Mouse (Mus musculus): Measurements from ENCODE around the gene Mrpl45.
"Not testable (repeated sequence)": the region's sequence is repeated elsewhere in the genome, so short reads cannot be mapped to it uniquely, and the experiment has no call there.

The Mrpl45 gene

DNA sequence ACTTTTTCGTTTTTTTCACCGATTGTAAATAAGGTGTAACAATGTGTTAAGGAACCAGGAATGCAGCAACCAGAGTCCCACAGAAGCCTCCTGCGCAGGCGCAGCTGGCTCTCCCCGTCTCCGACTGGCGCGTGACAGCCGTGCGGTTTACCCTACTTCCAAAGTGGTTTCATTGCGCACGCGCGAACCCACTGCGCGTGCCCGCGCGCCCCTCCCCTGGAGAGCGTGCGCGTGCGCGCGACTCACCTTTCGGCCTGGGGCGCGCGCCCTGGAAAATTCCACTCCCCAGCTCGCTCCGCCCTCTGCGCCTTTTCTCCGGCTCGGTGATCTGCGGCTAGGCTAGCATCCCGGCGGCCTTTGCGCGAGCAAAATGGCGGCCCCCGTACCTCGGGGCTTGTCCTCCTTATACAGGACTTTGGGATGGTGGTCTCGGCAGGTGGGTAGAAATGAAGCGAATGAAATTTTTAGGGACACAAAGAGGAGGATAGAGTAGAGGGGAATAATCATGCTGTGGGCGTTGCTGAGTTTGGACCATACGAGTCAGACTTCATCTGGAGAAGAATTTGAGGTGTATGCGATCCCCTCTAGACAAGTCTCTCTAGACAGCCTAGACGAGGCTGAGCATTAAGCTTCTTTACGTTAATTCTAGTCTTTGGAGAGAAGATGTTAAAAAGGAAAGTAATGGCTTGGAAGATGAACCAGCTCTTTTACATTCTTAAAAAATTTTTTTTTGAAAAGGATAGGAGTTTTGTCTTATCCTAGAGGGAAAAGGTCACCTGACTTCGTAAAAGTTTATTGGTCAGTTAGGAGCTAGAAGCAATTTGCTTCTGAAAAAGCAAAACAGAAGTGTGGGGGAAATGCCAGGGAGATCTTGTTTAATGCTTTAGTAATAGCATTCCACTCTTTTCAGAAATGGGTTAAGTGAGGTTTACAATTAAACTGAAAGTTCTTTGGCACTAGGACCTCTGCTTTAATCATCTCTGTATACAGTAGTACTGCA is at the start of gene Mrpl45:
TSS of gene Mrpl45 (plus strand) at position 213 of the 1,000 bp plus-strand sequence.
- DNase-seq (ENCODE audit: low read depth), result peak; percentile 100

GRCm38 (mm10) chr11:97266544-97266943 is 49.0 kb upstream of the Mrpl45 start:
- not testable (repeated sequence) for DNase-seq (ENCODE audit: low read depth)

DNA sequence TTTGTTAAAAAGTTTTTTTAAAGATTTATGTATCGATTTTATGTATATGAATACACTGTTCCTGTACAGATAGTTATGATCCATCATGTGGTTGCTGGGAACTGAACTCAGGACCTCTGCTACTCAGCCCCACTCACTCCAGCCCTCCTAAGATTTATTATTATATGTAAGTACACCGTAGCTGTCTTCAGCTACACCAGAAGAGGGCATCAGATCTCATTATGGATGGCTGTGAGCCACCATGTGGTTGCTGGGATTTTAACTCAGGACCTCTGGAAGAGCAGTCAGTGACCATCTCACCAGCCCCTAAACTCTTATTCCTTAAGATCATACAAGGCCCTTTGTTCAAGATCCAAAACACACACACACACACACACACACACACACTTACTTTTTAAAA is 45.5 kb upstream of the Mrpl45 start:
- not testable (repeated sequence) for DNase-seq (ENCODE audit: low read depth)

GRCm38 (mm10) chr11:97272835-97273234 is 42.7 kb upstream of the Mrpl45 start:
- DNase-seq (ENCODE audit: low read depth), result no peak

DNA sequence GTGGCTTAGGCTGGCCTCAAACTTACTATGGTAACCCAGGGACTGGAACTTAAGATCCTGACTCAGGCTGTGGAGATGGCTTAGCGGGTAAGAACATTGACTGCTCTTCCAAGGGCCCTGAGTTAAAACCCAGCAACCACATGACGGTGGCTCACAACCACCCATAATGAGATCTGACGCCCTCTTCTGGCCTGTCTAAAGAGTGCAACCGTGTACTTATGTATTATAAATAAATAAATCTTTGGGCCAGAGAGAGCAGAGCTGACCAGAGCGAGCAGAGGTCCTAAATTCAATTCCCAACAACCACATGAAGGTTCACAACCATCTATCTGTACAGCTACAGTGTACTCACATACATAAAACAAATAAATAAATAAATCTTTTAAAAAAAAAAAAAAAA is 41.9 kb upstream of the Mrpl45 start:
- peak; percentile 45 for DNase-seq (ENCODE audit: low read depth)

DNA sequence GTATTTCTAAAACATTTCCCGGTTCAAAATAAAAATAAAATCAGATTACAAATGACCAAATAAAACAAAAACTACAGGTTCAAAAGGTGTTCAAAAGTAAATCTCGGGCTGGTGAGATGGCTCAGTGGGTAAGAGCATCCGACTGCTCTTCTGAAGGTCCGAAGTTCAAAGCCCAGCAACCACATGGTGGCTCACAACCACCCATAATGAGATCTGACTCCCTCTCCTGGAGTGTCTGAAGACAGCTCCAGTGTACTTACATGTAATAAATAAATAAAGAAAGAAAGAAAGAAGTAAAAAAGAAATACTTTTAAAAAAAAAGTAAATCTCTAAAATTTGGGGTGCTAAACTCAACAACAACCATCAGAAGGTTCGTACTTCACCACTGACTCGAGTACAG is 40.6 kb upstream of the Mrpl45 start:
- DNase-seq (ENCODE audit: low read depth), result not testable (repeated sequence)

DNA sequence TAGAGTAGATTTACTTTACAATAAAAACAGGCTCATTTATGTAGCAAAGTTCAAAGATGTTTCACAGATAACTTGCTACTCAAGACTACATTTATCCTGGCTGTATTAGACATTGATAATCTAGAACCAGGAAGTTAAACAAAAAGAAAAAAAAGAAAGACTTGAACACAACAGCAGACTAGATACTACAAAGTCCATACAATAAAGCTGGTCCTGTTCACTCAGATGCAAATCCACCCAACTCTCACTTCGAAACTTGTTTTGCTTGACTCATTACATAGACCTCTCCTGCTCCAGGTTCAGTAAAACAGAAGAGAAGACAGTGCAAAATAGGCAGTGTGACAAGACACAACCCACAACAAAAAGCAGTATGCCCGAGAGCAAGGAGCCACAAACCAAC is 40.2 kb upstream of the Mrpl45 start:
- peak; percentile 44 for DNase-seq (ENCODE audit: low read depth)

GRCm38 (mm10) chr11:97276019-97276418 is 39.5 kb upstream of the Mrpl45 start:
- DNase-seq (ENCODE audit: low read depth), result no peak

- DNase-seq (ENCODE audit: low read depth), result no peak
Observed at GRCm38 (mm10) chr11:97277166-97277565, 38.4 kb upstream of the Mrpl45 start.

DNA sequence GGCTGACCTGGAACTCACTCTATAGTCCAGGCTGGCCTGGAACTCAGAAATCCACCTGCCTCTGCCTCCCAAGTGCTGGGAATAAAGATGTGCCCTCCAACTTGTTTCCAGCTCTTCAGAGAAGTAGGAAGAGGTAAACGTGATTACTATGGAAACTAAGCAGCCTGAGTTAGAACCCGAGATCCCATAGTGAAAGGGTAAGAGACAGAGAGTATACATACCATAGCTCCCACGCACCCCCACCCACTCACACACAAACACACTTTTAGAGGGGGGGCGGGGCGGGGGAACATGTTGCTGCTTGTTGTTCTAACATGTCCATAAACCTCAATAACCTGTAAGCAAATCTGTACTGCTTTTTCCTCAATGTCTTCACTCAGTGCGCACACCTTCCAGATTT is 37.1 kb upstream of the Mrpl45 start:
- no peak for DNase-seq (ENCODE audit: low read depth)

DNA sequence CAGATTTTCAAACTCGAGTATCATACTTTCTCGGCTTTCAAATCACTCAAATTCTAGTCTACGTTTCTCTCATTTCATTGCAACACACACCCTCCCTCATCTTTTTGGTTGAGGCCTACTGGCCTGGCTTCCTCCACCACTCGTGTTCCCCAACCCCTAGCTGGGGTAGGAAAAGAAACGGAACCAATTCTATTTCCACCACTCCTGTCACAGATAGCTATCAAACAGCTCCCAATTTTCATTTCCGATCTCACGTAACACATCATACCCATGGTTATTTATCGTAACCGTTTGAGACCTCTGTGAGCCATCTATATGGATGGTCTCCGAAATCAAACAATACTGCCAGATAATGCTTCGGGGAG is 36.5 kb upstream of the Mrpl45 start:
- no peak for DNase-seq (ENCODE audit: low read depth)

GRCm38 (mm10) chr11:97279405-97280215 is 35.9 kb upstream of the Mrpl45 start:
- peak; percentile 59 for DNase-seq (ENCODE audit: low read depth)

GRCm38 (mm10) chr11:97280216-97280861 is 35.2 kb upstream of the Mrpl45 start, which contains the start of gene Npepps:
Gene Npepps (minus strand): TSS chr11:97280638.
- peak; percentile 84 for DNase-seq (ENCODE audit: low read depth)

GRCm38 (mm10) chr11:97282179-97282578 is 33.3 kb upstream of the Mrpl45 start:
- no peak for DNase-seq (ENCODE audit: low read depth)

DNA sequence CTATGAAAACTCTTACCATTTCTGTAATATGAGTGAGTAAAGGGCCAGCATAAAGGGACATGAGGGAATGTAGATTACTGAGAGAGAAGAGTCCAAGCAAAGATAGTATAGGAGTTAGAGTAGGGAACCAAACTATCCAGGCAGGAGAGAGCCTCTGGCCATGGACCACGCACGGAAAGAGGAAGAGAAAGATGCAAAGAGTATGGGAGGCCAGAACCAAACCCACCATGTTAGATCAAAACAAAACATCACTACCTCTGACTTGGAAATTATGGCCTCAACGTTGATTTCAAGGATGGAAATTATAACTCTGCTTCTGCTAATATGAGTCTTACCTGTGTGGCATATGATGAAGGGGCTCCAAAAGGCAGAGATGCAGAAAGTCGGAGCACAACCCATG is 30.7 kb upstream of the Mrpl45 start:
- no peak for DNase-seq (ENCODE audit: low read depth)

GRCm38 (mm10) chr11:97285852-97286775 is 29.4 kb upstream of the Mrpl45 start:
- no peak for DNase-seq (ENCODE audit: low read depth)

- DNase-seq (ENCODE audit: low read depth), result no peak
Observed at GRCm38 (mm10) chr11:97286973-97287372, 28.5 kb upstream of the Mrpl45 start.

DNA sequence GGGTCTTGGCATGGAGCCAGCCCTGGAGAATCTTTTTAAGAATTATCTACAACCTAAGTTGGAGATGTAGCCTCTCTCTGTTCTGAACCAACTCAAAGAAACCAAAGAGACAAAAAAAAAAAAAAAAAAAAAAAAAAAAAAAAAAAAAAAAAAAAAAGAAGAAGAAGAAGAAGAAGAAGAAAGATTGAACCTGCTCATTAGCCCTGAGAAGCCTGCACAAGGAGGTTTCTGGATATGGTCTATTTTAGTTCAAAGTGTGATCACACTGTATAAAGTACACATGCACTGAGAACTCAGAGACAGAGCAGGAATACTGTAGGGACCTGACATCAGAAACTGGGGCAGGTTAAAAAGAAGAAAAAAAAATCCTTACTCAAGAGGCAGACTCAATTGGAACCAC is 27.9 kb upstream of the Mrpl45 start:
- no peak for DNase-seq (ENCODE audit: low read depth)

DNA sequence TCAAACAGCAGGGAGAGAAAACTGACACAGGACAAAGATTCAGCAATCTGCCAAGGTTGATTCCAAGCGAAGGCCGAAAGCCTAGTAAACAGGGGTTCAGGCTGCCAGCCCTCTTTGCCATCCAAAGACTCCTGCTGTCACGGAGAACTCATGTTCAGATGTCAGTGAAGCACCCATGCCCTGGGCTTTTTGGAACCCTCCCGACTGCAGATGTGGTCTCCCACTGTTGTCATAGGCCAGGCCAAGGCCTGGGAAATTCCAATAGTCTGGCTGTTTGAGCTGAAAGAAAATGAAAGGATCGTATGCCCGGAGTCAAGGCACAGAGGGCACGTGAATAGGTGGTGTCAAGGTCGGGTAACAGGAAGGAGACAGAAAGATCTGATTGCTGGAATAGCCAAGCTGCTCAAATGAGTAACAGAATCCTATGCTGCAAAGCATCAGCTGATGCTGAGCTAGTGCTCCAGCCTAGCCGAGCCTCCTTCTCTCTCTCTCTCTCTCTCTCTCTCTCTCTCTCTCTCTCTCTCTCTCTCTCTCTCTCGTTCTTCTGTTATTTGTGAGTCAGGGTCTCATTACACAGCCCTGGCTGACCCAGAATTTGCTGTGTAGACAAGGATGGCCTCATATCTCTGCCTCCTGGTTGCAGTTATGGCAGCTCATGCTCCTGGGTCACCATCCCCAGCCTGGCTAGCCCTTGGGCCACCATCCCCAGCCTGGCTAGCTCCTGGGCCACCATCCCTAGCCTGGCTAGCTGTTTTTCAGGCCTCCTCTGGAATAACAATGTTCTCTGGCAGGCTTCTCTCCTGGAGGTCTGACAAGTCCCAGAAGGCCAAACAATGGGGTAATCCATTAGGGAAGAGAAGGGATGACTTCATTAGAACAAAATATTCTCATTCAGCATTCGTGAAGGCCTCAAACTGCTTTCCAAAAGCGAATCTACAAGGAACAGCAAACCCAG is 26.0 kb upstream of the Mrpl45 start:
- no peak for DNase-seq (ENCODE audit: low read depth)

DNA sequence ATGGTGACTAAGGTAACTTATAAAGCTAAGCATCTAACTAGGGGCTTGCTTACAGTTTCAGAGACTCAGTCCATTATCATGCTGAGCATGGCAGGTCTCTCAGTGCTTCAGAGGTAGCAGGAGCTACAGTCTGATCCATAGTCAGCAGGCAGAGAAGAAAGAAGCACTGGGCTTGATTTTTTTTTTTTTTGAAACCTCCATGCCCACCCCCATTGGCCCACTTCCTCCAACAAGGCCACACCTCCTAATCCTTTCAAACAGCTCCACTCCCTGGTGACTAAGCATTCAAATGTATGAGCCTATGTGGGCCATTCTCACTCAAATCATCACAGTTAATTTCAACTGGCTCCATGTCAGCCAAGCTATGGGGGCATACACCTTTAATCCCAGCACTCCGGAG is 22.8 kb upstream of the Mrpl45 start:
- DNase-seq (ENCODE audit: low read depth), result no peak
